Mouse (Mus musculus) lung, postnatal 0 days (tissue): Measurements from ENCODE around the gene Ltb4r2. TPM values are rescaled to one million over a fixed set of nuclear protein-coding genes. Genes with fewer than 3 reads are reported as not detected.

Source experiments
- ATAC-seq: fragments of 200-750 bp; cut with Nextera tagmentation; 2 replicates; pipeline ENCODE4 v1.8.0; 2017; ENCODE audit warnings: moderate library complexity
- DNase-seq: peaks from one replicate; pipeline ENCODE4 v3.0.0-alpha.2; 2016; ENCODE audit warnings: low spot score
- H3K27ac ChIP-seq: fragments of 300-500 bp; sonication (generic); 2 replicates; pipeline ENCODE4 v1.5.1; 2014; ENCODE audit warnings: antibody characterized with exemption, mild to moderate bottlenecking, low read length, mixed read lengths
- H3K27me3 ChIP-seq: fragments of 300-500 bp; sonication (generic); replicated peaks from 2 replicates; pipeline ENCODE4 v1.6.1; 2014; ENCODE audit warnings: low read length, mixed read lengths; ENCODE audit not compliant: insufficient read depth
- H3K36me3 ChIP-seq: fragments of 300-500 bp; sonication (generic); 2 replicates; pipeline ENCODE4 v1.6.1; 2014; ENCODE audit warnings: low read length, mixed read lengths; ENCODE audit not compliant: insufficient read depth
- H3K4me1 ChIP-seq: fragments of 300-500 bp; sonication (generic); 2 replicates; pipeline ENCODE4 v1.6.1; 2014; ENCODE audit warnings: antibody characterized with exemption, low read depth, low read length, mixed read lengths; ENCODE audit not compliant: insufficient read depth
- H3K4me2 ChIP-seq: fragments of 300-500 bp; sonication (generic); replicated peaks from 2 replicates; pipeline ENCODE4 v1.6.1; 2014; ENCODE audit warnings: low read depth, mild to moderate bottlenecking, low read length, moderate library complexity, mixed read lengths
- H3K4me3 ChIP-seq: fragments of 300-500 bp; sonication (generic); 2 replicates; pipeline ENCODE4 v1.5.1; 2014; ENCODE audit warnings: low read depth, low read length
- H3K9ac ChIP-seq: fragments of 300-500 bp; sonication (generic); replicated peaks from 2 replicates; pipeline ENCODE4 v1.6.1; 2014; ENCODE audit warnings: low read depth, mild to moderate bottlenecking
- H3K9me3 ChIP-seq: fragments of 300-500 bp; sonication (generic); 2 replicates; pipeline ENCODE4 v1.6.1; 2016; ENCODE audit warnings: low read length, mixed read lengths
- CTCF ChIP-seq: IDR thresholded peaks from 2 replicates; pipeline ENCODE4 v1.5.1; 2016; ENCODE audit warnings: antibody characterized with exemption, mild to moderate bottlenecking
- EP300 ChIP-seq: IDR thresholded peaks from 2 replicates; pipeline ENCODE4 v1.6.1; 2016; ENCODE audit warnings: antibody characterized with exemption, mild to moderate bottlenecking, control low read depth
- WGBS: fragments of 180-500 bp; shearing (Covaris S2); extraction: QIAGEN DNeasy Blood & Tissue Kit; methylation state at CpG from one replicate; pipeline ENCODE4 v1.1.7; 2014; 5-methylcytosine and 5-hydroxymethylcytosine counted together
- polyA plus RNA-seq: library from polyadenylated mRNA; unstranded; fragments of >200 nt; fragmentation: Nextera tagmentation; extraction: Ambion mirVana; gene quantifications from 2 replicates; pipeline ENCODE4 v1.2.1, GENCODE M21; 2015

The Ltb4r2 gene
- polyA plus RNA-seq, 1 experiment from 2014 or later = 0.97 TPM

DNA sequence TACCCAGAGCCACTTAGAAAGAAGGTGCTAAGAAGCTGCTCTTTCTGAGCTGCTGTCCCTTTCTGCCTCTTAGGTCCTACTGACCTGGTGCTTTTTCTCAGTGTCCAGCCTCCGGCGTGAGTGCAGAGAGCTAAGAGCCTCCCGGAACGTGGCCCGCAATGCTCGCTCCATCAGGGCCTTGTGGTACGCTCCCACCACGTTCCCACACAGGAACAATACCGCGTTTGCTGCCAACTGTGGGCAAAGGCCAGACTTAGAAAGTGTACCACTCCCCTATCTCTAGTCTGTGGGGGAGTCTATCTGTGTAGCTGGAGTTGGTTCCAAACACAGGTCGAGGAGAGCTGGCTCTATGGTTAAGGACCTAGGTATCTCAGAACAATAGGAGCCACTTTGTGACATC lies 19.5 kb downstream of the Ltb4r2 start:
- Histone ChIP-seq H3K9ac (no peak overlapping the region), H3K4me1 (no peaks in the 10 kb centered on the region), H3K9me3 (no peaks in the 10 kb centered on the region), H3K27ac (no peak overlapping the region), H3K4me2 (no peak overlapping the region), H3K27me3 (0 out of 2 replicates have a peak, but pooled peaks cover 7% of the 10 kb centered on the region), H3K4me3 (no peak overlapping the region), H3K36me3 (no peaks in the 10 kb centered on the region)
- WGBS = 84% methylated on average over 11 of the region's 11 CpGs
- ATAC-seq (no peak), DNase-seq (no peak)
- TF ChIP-seq CTCF (no peak), EP300 (no peak)

DNA sequence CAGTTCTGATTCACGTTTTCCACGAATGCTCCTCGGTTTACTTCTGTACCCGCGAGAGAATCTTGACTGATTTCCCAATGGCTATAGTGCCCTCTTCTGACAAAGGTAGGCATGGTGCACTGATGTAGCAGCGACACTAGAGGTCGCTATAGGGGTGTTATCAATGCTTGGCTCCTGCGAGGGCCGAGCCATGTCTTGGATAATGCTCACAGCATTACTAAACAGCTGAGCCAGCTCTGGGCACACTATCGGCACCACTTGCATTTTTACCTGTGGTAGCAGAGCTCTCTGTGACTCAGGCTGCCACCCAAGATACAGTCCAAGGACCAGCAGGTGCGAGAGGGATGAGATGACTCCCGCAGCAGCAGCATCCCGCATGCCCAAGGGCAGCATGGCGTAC lies 20.1 kb downstream of the Ltb4r2 start:
- Histone ChIP-seq H3K27ac (no peak overlapping the region), H3K36me3 (no peaks in the 10 kb centered on the region), H3K27me3 (0 out of 2 replicates have a peak, but pooled peaks cover 7% of the 10 kb centered on the region), H3K4me3 (peak overlapping the region; percentile 24; the same call in 1 of the 2 replicates), H3K9ac (no peak overlapping the region), H3K4me1 (no peaks in the 10 kb centered on the region), H3K4me2 (peak overlapping the region; percentile 48), H3K9me3 (no peaks in the 10 kb centered on the region)
- DNase-seq (peak; percentile 95), ATAC-seq (peak; percentile 78)
- TF ChIP-seq EP300 (no peak), CTCF (peak; percentile 100)
- 17% methylated on average over 14 of the region's 14 CpGs for WGBS

DNA sequence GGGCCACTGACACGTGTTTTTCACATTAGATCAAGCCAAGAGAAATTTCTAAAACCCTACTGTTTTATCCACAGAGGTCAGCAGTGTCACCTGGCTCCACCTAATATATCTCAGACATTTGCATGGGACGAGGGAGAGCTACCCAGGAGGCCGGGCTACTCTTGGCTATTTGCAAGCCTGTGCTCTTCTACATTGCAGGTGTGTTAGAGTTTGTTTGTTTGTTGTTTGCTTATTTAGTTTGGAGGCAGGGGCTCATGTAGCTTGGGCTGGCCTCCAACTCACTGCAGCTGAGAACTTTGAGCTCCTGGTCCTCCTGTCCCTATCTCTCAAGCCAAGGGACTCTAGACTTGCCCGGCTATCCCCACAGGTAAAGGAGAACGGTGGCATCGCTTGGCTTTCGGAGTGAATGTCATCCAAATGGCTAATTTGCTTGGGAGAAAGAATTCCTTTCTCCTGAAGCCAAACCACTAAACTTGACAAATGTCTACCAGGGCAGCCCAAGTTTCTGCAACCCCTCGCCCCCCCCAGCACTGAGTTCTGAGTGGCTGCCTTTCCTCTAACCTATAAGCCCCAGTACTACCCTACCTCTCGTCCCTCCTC lies 21.2 kb downstream of the Ltb4r2 start:
- H3K4me1 ChIP-seq = no peaks in the 10 kb centered on the region
- ATAC-seq (no peak), DNase-seq (no peak)
- TF ChIP-seq EP300 (no peak), CTCF (no peak)
- 46% methylated on average over 9 of the region's 9 CpGs for WGBS
- H3K36me3 ChIP-seq = no peaks in the 10 kb centered on the region
- H3K27ac ChIP-seq = peak overlapping the region; percentile 84
- peak overlapping the region; percentile 70 for H3K4me2 ChIP-seq
- H3K27me3 ChIP-seq = 0 out of 2 replicates have a peak, but pooled peaks cover 7% of the 10 kb centered on the region
- peak overlapping the region; percentile 49 for H3K4me3 ChIP-seq
- H3K9ac ChIP-seq = peak overlapping the region; percentile 5; the same call in 1 of the 2 replicates
- no peaks in the 10 kb centered on the region for H3K9me3 ChIP-seq

DNA sequence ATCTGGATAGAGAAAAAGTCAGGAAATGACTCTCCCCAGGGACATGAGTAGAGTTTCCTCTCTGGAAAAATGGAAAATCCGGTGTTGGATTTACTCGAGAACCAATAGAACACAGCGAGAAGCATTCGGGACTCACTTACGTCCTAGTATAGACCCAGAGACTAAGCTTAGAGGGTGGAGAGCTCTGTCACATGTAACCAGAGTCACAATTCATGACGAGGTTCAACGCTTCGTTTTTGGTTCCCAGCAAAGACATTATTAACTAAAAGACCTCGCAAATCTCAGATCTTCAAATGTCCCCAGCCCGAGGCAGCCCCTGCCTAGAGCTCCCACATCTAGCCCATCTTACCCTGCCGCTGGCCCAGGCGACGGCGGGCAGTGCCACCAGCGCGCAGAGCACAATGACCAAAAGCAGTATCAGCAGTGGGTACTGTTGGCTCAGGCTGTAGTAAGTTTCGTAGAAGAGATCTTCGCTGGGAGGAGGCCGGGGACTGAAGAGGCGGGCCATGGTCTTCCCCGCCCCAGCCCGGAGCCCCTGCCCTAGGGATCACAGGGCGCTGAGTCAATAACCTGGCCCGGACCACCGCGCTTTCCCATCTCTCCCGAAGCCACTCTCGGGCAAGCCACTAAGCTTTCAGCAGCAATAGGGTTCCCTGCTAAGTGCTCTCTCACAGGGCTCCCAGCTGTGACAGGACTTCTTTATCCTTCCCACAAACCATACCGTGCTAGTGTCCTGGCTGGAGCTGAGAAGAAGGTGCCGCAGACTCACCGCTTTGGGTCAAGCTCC lies 22.1 kb downstream of the Ltb4r2 start:
- ATAC-seq = peak; percentile 75
- Histone ChIP-seq H3K4me3 (peak overlapping the region; percentile 49), H3K27me3 (0 out of 2 replicates have a peak, but pooled peaks cover 13% of the 10 kb centered on the region), H3K9ac (peak overlapping the region; percentile 27), H3K36me3 (no peaks in the 10 kb centered on the region), H3K4me1 (0 out of 2 replicates have a peak, but pooled peaks cover 4% of the 10 kb centered on the region), H3K4me2 (peak overlapping the region; percentile 70), H3K27ac (peak overlapping the region; percentile 84), H3K9me3 (no peaks in the 10 kb centered on the region)
- WGBS = 4% methylated on average over 31 of the region's 31 CpGs
- TF ChIP-seq EP300 = 0 out of 2 replicates have a peak, but pooled peaks have one; percentile 49
- 0 out of 2 replicates have a peak, but pooled peaks have one; percentile 8 for TF ChIP-seq CTCF
- peak; percentile 88 for DNase-seq

DNA sequence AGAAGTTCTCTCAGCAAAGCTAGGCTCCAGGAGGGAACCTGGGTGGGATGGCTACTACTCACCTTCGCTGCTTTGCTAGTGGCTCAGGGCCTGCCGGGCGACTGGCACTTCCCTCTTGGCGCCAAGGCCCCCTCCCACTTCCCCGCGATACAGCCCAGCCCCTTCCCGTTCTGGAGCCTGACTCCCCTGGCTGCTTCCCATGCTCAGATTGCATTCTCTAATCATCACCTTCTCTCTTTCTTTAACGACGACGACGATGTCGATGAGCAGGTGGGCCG lies 22.7 kb downstream of the Ltb4r2 start, which contains the start of gene Adcy4:
Gene Adcy4 (minus strand): TSS at position 138 of the 278 bp plus-strand sequence.
- Histone ChIP-seq H3K4me2 (peak within 1 kb of the TSS; percentile 70), H3K9ac (peak within 1 kb of the TSS; percentile 27), H3K27me3 (0 out of 2 replicates have a peak, but pooled peaks cover 16% of the 10 kb centered on the region), H3K9me3 (no peaks in the 10 kb centered on the region), H3K27ac (peak within 1 kb of the TSS; percentile 84), H3K36me3 (no peaks in the 10 kb centered on the region), H3K4me1 (peaks cover 7% of the 10 kb centered on the region; the same call in 1 of the 2 replicates), H3K4me3 (peak within 1 kb of the TSS; percentile 49)
- TF ChIP-seq CTCF (no peak), EP300 (no peak)
- DNase-seq (no peak), ATAC-seq (no peak)
- WGBS = 10% methylated on average over 11 of the region's 13 CpGs

DNA sequence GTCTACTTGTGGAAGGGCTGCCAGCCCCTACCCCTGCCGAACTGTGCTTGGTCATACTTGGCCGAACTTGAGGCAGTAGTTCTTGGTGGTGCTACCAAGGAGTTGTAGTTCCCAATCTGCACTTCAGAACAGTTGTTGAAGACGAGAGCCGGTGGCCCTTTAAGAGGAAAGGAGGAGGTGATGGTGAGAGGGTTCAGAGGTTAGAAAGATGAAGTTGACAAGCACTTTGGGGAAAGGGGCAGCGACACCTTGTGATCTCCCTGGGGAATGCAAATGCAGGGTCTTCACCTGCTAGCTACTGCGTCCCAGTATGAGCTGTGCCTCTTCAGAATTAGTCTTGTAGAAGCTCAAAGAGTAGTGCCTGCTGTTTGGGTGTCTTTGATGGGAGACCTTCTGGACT lies 24.0 kb downstream of the Ltb4r2 start:
- peak; percentile 52 for TF ChIP-seq CTCF
- no peak for TF ChIP-seq EP300
- no peak overlapping the region for H3K4me3 ChIP-seq
- H3K9me3 ChIP-seq = no peaks in the 10 kb centered on the region
- H3K36me3 ChIP-seq = no peaks in the 10 kb centered on the region
- no peak overlapping the region for H3K4me2 ChIP-seq
- peaks cover 8% of the 10 kb centered on the region; the same call in 1 of the 2 replicates for H3K4me1 ChIP-seq
- no peak for ATAC-seq
- 33% methylated on average over 6 of the region's 6 CpGs for WGBS
- no peak overlapping the region for H3K9ac ChIP-seq
- H3K27ac ChIP-seq = no peak overlapping the region
- DNase-seq = peak; percentile 41
- 0 out of 2 replicates have a peak, but pooled peaks cover 16% of the 10 kb centered on the region for H3K27me3 ChIP-seq
